Mouse (Mus musculus): Measurements from ENCODE around the gene Spc25. TPM values are rescaled to one million over a fixed set of nuclear protein-coding genes. Genes with fewer than 3 reads are reported as not detected.

Spc25 gene
- 1 to 10 TPM in 1 of 2 experiments, under 1 TPM in 1; 0.66 to 1.1 TPM for total RNA-seq (2021)
- long read RNA-seq, experiment 1 = 0 reads
- long read RNA-seq, experiment 2, partial matches to known transcripts = 1 of 2 reads
- long read RNA-seq, experiment 2, other reads (novel, unspliced or antisense) = 0 of 2 reads

- intact Hi-C loops (cut with DNase I) = no loop called here
- peak; percentile 70 to 84 for DNase-seq
These were observed at the start of gene Spc25 for GRCm38 (mm10) chr2:69205791-69206351. TSS of gene Spc25 (minus strand) at chr2:69206194.

- DNase-seq = no peak
- intact Hi-C loops (cut with DNase I) = no loop called here
These were observed 42.3 kb upstream of the Spc25 start for GRCm38 (mm10) chr2:69248221-69248755.

GRCm38 (mm10) chr2:69247081-69247480 lies 41.1 kb upstream of the Spc25 start:
- intact Hi-C loops (cut with DNase I) = no loop called here
- no peak for DNase-seq

GRCm38 (mm10) chr2:69244924-69245323 lies 38.9 kb upstream of the Spc25 start:
- intact Hi-C loops (cut with DNase I) = no loop called here
- no peak for DNase-seq

GRCm38 (mm10) chr2:69239315-69239714 lies 33.3 kb upstream of the Spc25 start:
- intact Hi-C loops (cut with DNase I) = no loop called here
- DNase-seq = no peak

GRCm38 (mm10) chr2:69234976-69235678 lies 29.1 kb upstream of the Spc25 start:
- DNase-seq = no peak
- intact Hi-C loops (cut with DNase I) = no loop called here

GRCm38 (mm10) chr2:69232101-69232500 lies 26.1 kb upstream of the Spc25 start:
- DNase-seq = no peak
- intact Hi-C loops (cut with DNase I) = no loop called here

- DNase-seq = no peak
- intact Hi-C loops (cut with DNase I) = no loop called here
These were observed 24.1 kb upstream of the Spc25 start for GRCm38 (mm10) chr2:69230137-69230536.

- intact Hi-C loops (cut with DNase I) = no loop called here
- no peak for DNase-seq
These were observed 22.6 kb upstream of the Spc25 start for GRCm38 (mm10) chr2:69228635-69229034.

- intact Hi-C loops (cut with DNase I) = no loop called here
- DNase-seq = no peak
These were observed 20.9 kb upstream of the Spc25 start for GRCm38 (mm10) chr2:69226876-69227275.

GRCm38 (mm10) chr2:69224724-69225123 lies 18.7 kb upstream of the Spc25 start:
- DNase-seq = no peak
- intact Hi-C loops (cut with DNase I) = no loop called here

- intact Hi-C loops (cut with DNase I) = no loop called here
- no peak for DNase-seq
These were observed 16.8 kb upstream of the Spc25 start for GRCm38 (mm10) chr2:69222815-69223214.

- no peak for DNase-seq
- intact Hi-C loops (cut with DNase I) = no loop called here
These were observed 15.9 kb upstream of the Spc25 start for GRCm38 (mm10) chr2:69221868-69222416.

- intact Hi-C loops (cut with DNase I) = no loop called here
- no peak for DNase-seq
These were observed 9.2 kb upstream of the Spc25 start for GRCm38 (mm10) chr2:69215242-69215641.

GRCm38 (mm10) chr2:69212652-69213051 lies 6.7 kb upstream of the Spc25 start:
- DNase-seq = no peak
- intact Hi-C loops (cut with DNase I) = no loop called here

GRCm38 (mm10) chr2:69210773-69211172 lies 4.8 kb upstream of the Spc25 start, which contains the start of gene G6pc2:
TSS of gene G6pc2 (plus strand) at chr2:69211073.
- no peak for DNase-seq
- intact Hi-C loops (cut with DNase I) = no loop called here

GRCm38 (mm10) chr2:69209684-69210083 lies 3.7 kb upstream of the Spc25 start:
- intact Hi-C loops (cut with DNase I) = no loop called here
- DNase-seq = no peak

- DNase-seq = no peak
- intact Hi-C loops (cut with DNase I) = no loop called here
These were observed 529 bp upstream of the Spc25 start for GRCm38 (mm10) chr2:69206523-69206922.

- no peak for DNase-seq
- intact Hi-C loops (cut with DNase I) = no loop called here
These were observed 809 bp downstream of the Spc25 start for GRCm38 (mm10) chr2:69205185-69205584.

GRCm38 (mm10) chr2:69193555-69193954 lies 12.4 kb downstream of the Spc25 start:
- intact Hi-C loops (cut with DNase I) = no loop called here

GRCm38 (mm10) chr2:69191059-69191458 lies 14.9 kb downstream of the Spc25 start:
- intact Hi-C loops (cut with DNase I) = no loop called here

More at GRCm38 (mm10) chr2:69193555-69193954, 12.4 kb downstream of the Spc25 start:
- no peak for DNase-seq

More at GRCm38 (mm10) chr2:69191059-69191458, 14.9 kb downstream of the Spc25 start:
- DNase-seq = no peak
